Mouse (Mus musculus): ENCODE results near the gene Ctps. TPM values are rescaled to one million over a fixed set of nuclear protein-coding genes. Genes with fewer than 3 reads are reported as not detected.
"Not testable (repeated sequence)": the region's sequence is repeated elsewhere in the genome, so short reads cannot be mapped to it uniquely, and the experiment has no call there.

The Ctps gene
- 10 to 100 TPM; 85.6 to 87.5 TPM for total RNA-seq (2021)

- peak; percentile 96 for DNase-seq
Observed at GRCm38 (mm10) chr4:120569486-120570437, at the start of gene Ctps. Ctps (minus strand) TSS chr4:120570276.

GRCm38 (mm10) chr4:120616199-120617025, 46.3 kb upstream of the Ctps start:
- peak; percentile 43 for DNase-seq

- peak; percentile 77 for DNase-seq
Observed at GRCm38 (mm10) chr4:120615528-120616081, 45.5 kb upstream of the Ctps start.

- no peak for DNase-seq
Observed at GRCm38 (mm10) chr4:120614644-120615043, 44.6 kb upstream of the Ctps start.

- DNase-seq: peak; percentile 80
Observed at GRCm38 (mm10) chr4:120613691-120614329, 43.7 kb upstream of the Ctps start.

- peak; percentile 37 for DNase-seq
Observed at GRCm38 (mm10) chr4:120612304-120613080, 42.4 kb upstream of the Ctps start.

GRCm38 (mm10) chr4:120611005-120611404, 40.9 kb upstream of the Ctps start:
- DNase-seq: no peak

GRCm38 (mm10) chr4:120606941-120607340, 36.9 kb upstream of the Ctps start:
- no peak for DNase-seq

GRCm38 (mm10) chr4:120602669-120603068, 32.6 kb upstream of the Ctps start:
- no peak for DNase-seq

GRCm38 (mm10) chr4:120601774-120602173, 31.7 kb upstream of the Ctps start:
- no peak for DNase-seq

- no peak for DNase-seq
Observed at GRCm38 (mm10) chr4:120598922-120599321, 28.8 kb upstream of the Ctps start.

GRCm38 (mm10) chr4:120596210-120596609, 26.1 kb upstream of the Ctps start:
- not testable (repeated sequence) for DNase-seq

- no peak for DNase-seq
Observed at GRCm38 (mm10) chr4:120590973-120591372, 20.9 kb upstream of the Ctps start.

GRCm38 (mm10) chr4:120589815-120590422, 19.8 kb upstream of the Ctps start:
- DNase-seq: peak; percentile 71

- no peak for DNase-seq
Observed at GRCm38 (mm10) chr4:120589070-120589469, 19.0 kb upstream of the Ctps start.

- no peak for DNase-seq
Observed at GRCm38 (mm10) chr4:120588445-120588844, 18.4 kb upstream of the Ctps start, which contains the start of gene Gm8439. Gm8439 (plus strand) TSS chr4:120588745.

- no peak for DNase-seq
Observed at GRCm38 (mm10) chr4:120586986-120587385, 16.9 kb upstream of the Ctps start.

GRCm38 (mm10) chr4:120581711-120582110, 11.6 kb upstream of the Ctps start:
- DNase-seq: no peak

- no peak for DNase-seq
Observed at GRCm38 (mm10) chr4:120580894-120581293, 10.8 kb upstream of the Ctps start.

GRCm38 (mm10) chr4:120571691-120572090, 1.6 kb upstream of the Ctps start:
- DNase-seq: no peak

GRCm38 (mm10) chr4:120571070-120571464, 991 bp upstream of the Ctps start:
- DNase-seq: no peak
